Mouse (Mus musculus): ENCODE measurements around the gene AC134908.4. TPM values are rescaled to one million over a fixed set of nuclear protein-coding genes. Genes with fewer than 3 reads are reported as not detected.
"Not testable (repeated sequence)": the region's sequence is repeated elsewhere in the genome, so short reads cannot be mapped to it uniquely, and the experiment has no call there.

The AC134908.4 gene
- polyA plus RNA-seq, 1 experiment from 2014 or later: not detected

- H3K9ac ChIP-seq (ENCODE audit: low read depth, low read length): no peak overlapping the region
- ATAC-seq: no peak
- H3K27me3 ChIP-seq (replicated peaks; ENCODE audit: control insufficient read depth, insufficient read depth, low read length): no peaks in the 10 kb centered on the region
- whole genome bisulfite sequencing: 84% methylated on average over 6 of the region's 6 CpGs
- no peaks in the 10 kb centered on the region for H3K9me3 ChIP-seq (ENCODE audit: control insufficient read depth, low read length)
- peaks cover 3% of the 10 kb centered on the region; the same call in 1 of the 2 replicates for H3K4me1 ChIP-seq (ENCODE audit: control insufficient read depth, insufficient read depth, low read length)
- H3K4me3 ChIP-seq (ENCODE audit: low read length): no peak overlapping the region
- no peak overlapping the region for H3K27ac ChIP-seq (ENCODE audit: low read length)
- H3K4me2 ChIP-seq (ENCODE audit: low read depth, low read length): no peak overlapping the region
- H3K36me3 ChIP-seq (ENCODE audit: control insufficient read depth, insufficient read depth, low read length): no peaks in the 10 kb centered on the region
These were observed 46.1 kb downstream of the AC134908.4 start for GRCm38 (mm10) chr17:25749314-25749713.

- Histone ChIP-seq H3K27me3 (replicated peaks; ENCODE audit: control insufficient read depth, insufficient read depth, low read length) (no peaks in the 10 kb centered on the region), H3K4me3 (ENCODE audit: low read length) (no peak overlapping the region), H3K4me1 (ENCODE audit: control insufficient read depth, insufficient read depth, low read length) (peaks cover 3% of the 10 kb centered on the region; the same call in 1 of the 2 replicates), H3K27ac (ENCODE audit: low read length) (no peak overlapping the region), H3K36me3 (ENCODE audit: control insufficient read depth, insufficient read depth, low read length) (no peaks in the 10 kb centered on the region), H3K4me2 (ENCODE audit: low read depth, low read length) (no peak overlapping the region), H3K9ac (ENCODE audit: low read depth, low read length) (no peak overlapping the region), H3K9me3 (ENCODE audit: control insufficient read depth, low read length) (no peaks in the 10 kb centered on the region)
- 90% methylated on average over 4 of the region's 4 CpGs for WGBS
- no peak for ATAC-seq
These were observed 47.2 kb downstream of the AC134908.4 start for GRCm38 (mm10) chr17:25748238-25748637.

DNA sequence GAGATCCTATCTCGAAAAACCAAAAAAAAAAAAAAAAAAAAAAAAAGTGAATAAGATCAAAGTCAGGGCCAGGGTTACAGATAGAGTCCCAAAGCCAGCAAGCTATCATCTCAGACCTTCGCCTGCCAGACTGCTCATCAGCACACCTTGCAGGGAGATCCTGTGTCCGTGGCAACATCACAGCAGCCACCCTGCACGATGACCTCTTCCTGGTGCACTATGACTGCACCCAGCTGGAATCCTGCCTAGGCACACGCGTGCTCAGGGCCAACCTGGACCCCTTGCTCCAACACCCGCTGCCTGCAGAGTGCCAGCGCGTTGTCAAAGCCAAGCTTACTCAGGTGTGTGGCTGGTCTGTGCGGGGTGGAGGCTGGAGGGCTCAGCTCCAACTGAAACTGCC lies 51.1 kb downstream of the AC134908.4 start:
- WGBS: 76% methylated on average over 10 of the region's 10 CpGs
- Histone ChIP-seq H3K4me3 (ENCODE audit: low read length) (no peak overlapping the region), H3K36me3 (ENCODE audit: control insufficient read depth, insufficient read depth, low read length) (no peaks in the 10 kb centered on the region), H3K27ac (ENCODE audit: low read length) (no peak overlapping the region), H3K4me1 (ENCODE audit: control insufficient read depth, insufficient read depth, low read length) (no peaks in the 10 kb centered on the region), H3K9me3 (ENCODE audit: control insufficient read depth, low read length) (no peaks in the 10 kb centered on the region), H3K27me3 (replicated peaks; ENCODE audit: control insufficient read depth, insufficient read depth, low read length) (no peaks in the 10 kb centered on the region), H3K9ac (ENCODE audit: low read depth, low read length) (no peak overlapping the region), H3K4me2 (ENCODE audit: low read depth, low read length) (no peak overlapping the region)
- no peak for ATAC-seq

GRCm38 (mm10) chr17:25743831-25744230 lies 51.6 kb downstream of the AC134908.4 start:
- Histone ChIP-seq H3K9me3 (ENCODE audit: control insufficient read depth, low read length) (no peaks in the 10 kb centered on the region), H3K4me3 (ENCODE audit: low read length) (no peak overlapping the region), H3K27ac (ENCODE audit: low read length) (no peak overlapping the region), H3K36me3 (ENCODE audit: control insufficient read depth, insufficient read depth, low read length) (no peaks in the 10 kb centered on the region), H3K27me3 (replicated peaks; ENCODE audit: control insufficient read depth, insufficient read depth, low read length) (no peaks in the 10 kb centered on the region), H3K9ac (ENCODE audit: low read depth, low read length) (no peak overlapping the region), H3K4me1 (ENCODE audit: control insufficient read depth, insufficient read depth, low read length) (no peaks in the 10 kb centered on the region), H3K4me2 (ENCODE audit: low read depth, low read length) (no peak overlapping the region)
- ATAC-seq: no peak
- 90% methylated on average over 9 of the region's 9 CpGs for WGBS

DNA sequence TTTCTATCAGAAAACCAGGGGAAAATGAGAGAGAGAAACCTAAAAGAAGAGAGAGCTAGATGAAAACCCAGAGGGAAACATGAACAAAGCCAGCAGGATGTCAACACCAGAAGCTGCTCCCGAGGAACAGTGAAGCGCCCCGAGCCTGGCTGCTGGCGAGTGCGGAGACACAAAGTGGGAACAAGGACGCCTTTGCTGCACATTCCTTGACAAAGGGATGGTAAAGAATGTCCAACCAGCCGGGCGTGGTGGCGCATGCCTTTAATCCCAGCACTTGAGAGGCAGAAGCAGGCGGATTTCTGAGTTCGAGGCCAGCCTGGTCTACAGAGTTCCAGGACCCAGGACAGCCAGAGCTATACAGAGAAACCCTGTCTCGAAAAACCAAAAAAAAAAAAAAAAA lies 54.0 kb downstream of the AC134908.4 start:
- not testable (repeated sequence) for H3K4me2 ChIP-seq (ENCODE audit: low read depth, low read length); H3K27ac ChIP-seq (ENCODE audit: low read length); H3K9me3 ChIP-seq (ENCODE audit: control insufficient read depth, low read length); H3K27me3 ChIP-seq (replicated peaks; ENCODE audit: control insufficient read depth, insufficient read depth, low read length); H3K4me3 ChIP-seq (ENCODE audit: low read length); H3K4me1 ChIP-seq (ENCODE audit: control insufficient read depth, insufficient read depth, low read length); ATAC-seq; H3K9ac ChIP-seq (ENCODE audit: low read depth, low read length); H3K36me3 ChIP-seq (ENCODE audit: control insufficient read depth, insufficient read depth, low read length)
- 76% methylated on average over 12 of the region's 12 CpGs for WGBS

Small RNAs within 50 kb of the gene (microRNA-seq; reads per million reads assigned to microRNA genes)
- not detected for gene Gm25083
- gene Mir3082: not detected
- not detected for gene Mir6966

Other genes starting within 250 kb of the AC134908.4 start
- 3.6 and 4.3 TPM in 2 replicates for gene Sox8, start 225.0 kb downstream of the AC134908.4 start, polyA plus RNA-seq (2015; fragmentation: Nextera tagmentation; extraction: Ambion mirVana)
- 39.1 and 40.6 TPM in 2 replicates for gene Lmf1, start 216.6 kb downstream of the AC134908.4 start, polyA plus RNA-seq (2015; fragmentation: Nextera tagmentation; extraction: Ambion mirVana)
- gene Gng13, start 78.5 kb downstream of the AC134908.4 start, polyA plus RNA-seq (2015; fragmentation: Nextera tagmentation; extraction: Ambion mirVana): 1.9 TPM in 2 replicates
- gene Chtf18, start 68.2 kb downstream of the AC134908.4 start, polyA plus RNA-seq (2015; fragmentation: Nextera tagmentation; extraction: Ambion mirVana): 20.6 and 22.7 TPM in 2 replicates
- gene Rpusd1, start 68.0 kb downstream of the AC134908.4 start, polyA plus RNA-seq (2015; fragmentation: Nextera tagmentation; extraction: Ambion mirVana): 15.8 and 19.4 TPM in 2 replicates
- 0.05 TPM in 2 replicates for gene Mslnl, start 59.6 kb downstream of the AC134908.4 start, polyA plus RNA-seq (2015; fragmentation: Nextera tagmentation; extraction: Ambion mirVana)
- 27.7 and 33.3 TPM in 2 replicates for gene Msln, start 41.3 kb downstream of the AC134908.4 start, polyA plus RNA-seq (2015; fragmentation: Nextera tagmentation; extraction: Ambion mirVana)
- 33.6 and 34.6 TPM in 2 replicates for gene Narfl, start 21.9 kb downstream of the AC134908.4 start, polyA plus RNA-seq (2015; fragmentation: Nextera tagmentation; extraction: Ambion mirVana)
- 36.8 and 41.1 TPM in 2 replicates for gene Haghl, start 10.0 kb downstream of the AC134908.4 start, polyA plus RNA-seq (2015; fragmentation: Nextera tagmentation; extraction: Ambion mirVana)
- gene Ccdc78, start 9.1 kb downstream of the AC134908.4 start, polyA plus RNA-seq (2015; fragmentation: Nextera tagmentation; extraction: Ambion mirVana): 0.16 and 0.27 TPM in 2 replicates
- 111 and 112 TPM in 2 replicates for gene Fam173a, start 2.8 kb downstream of the AC134908.4 start, polyA plus RNA-seq (2015; fragmentation: Nextera tagmentation; extraction: Ambion mirVana)
- 34.6 and 37.0 TPM in 2 replicates for gene Metrn, start 1.5 kb upstream of the AC134908.4 start, polyA plus RNA-seq (2015; fragmentation: Nextera tagmentation; extraction: Ambion mirVana)
- gene Fbxl16, start 13.4 kb upstream of the AC134908.4 start, polyA plus RNA-seq (2015; fragmentation: Nextera tagmentation; extraction: Ambion mirVana): 2.2 and 2.4 TPM in 2 replicates
- 23.4 and 25.5 TPM in 2 replicates for gene Wdr24, start 28.0 kb upstream of the AC134908.4 start, polyA plus RNA-seq (2015; fragmentation: Nextera tagmentation; extraction: Ambion mirVana)
- gene Jmjd8, start 33.2 kb upstream of the AC134908.4 start, polyA plus RNA-seq (2015; fragmentation: Nextera tagmentation; extraction: Ambion mirVana): 50.1 and 50.9 TPM in 2 replicates
- 303 and 321 TPM in 2 replicates for gene Stub1, start 37.7 kb upstream of the AC134908.4 start, polyA plus RNA-seq (2015; fragmentation: Nextera tagmentation; extraction: Ambion mirVana)
- gene Rhbdl1, start 41.6 kb upstream of the AC134908.4 start, polyA plus RNA-seq (2015; fragmentation: Nextera tagmentation; extraction: Ambion mirVana): 1.6 and 2.0 TPM in 2 replicates
- 1.4 and 2.3 TPM in 2 replicates for gene Gm20683, start 46.1 kb upstream of the AC134908.4 start, polyA plus RNA-seq (2015; fragmentation: Nextera tagmentation; extraction: Ambion mirVana)
- gene Rhot2, start 49.2 kb upstream of the AC134908.4 start, polyA plus RNA-seq (2015; fragmentation: Nextera tagmentation; extraction: Ambion mirVana): 21.5 and 23.2 TPM in 2 replicates
- gene Wdr90, start 65.8 kb upstream of the AC134908.4 start, polyA plus RNA-seq (2015; fragmentation: Nextera tagmentation; extraction: Ambion mirVana): 11.3 and 11.9 TPM in 2 replicates
- 79.5 and 89.3 TPM in 2 replicates for gene Mcrip2, start 73.1 kb upstream of the AC134908.4 start, polyA plus RNA-seq (2015; fragmentation: Nextera tagmentation; extraction: Ambion mirVana)
- 61.0 and 66.9 TPM in 2 replicates for gene Mettl26, start 79.4 kb upstream of the AC134908.4 start, polyA plus RNA-seq (2015; fragmentation: Nextera tagmentation; extraction: Ambion mirVana)
- gene Wfikkn1, start 85.2 kb upstream of the AC134908.4 start, polyA plus RNA-seq (2015; fragmentation: Nextera tagmentation; extraction: Ambion mirVana): 0.16 and 0.55 TPM in 2 replicates
- gene Rab40c, start 124.1 kb upstream of the AC134908.4 start, polyA plus RNA-seq (2015; fragmentation: Nextera tagmentation; extraction: Ambion mirVana): 23.2 and 24.3 TPM in 2 replicates
- gene Pigq, start 149.3 kb upstream of the AC134908.4 start, polyA plus RNA-seq (2015; fragmentation: Nextera tagmentation; extraction: Ambion mirVana): 57.8 and 59.7 TPM in 2 replicates
- gene Nhlrc4, start 149.3 kb upstream of the AC134908.4 start, polyA plus RNA-seq (2015; fragmentation: Nextera tagmentation; extraction: Ambion mirVana): 0.73 TPM in 1 of 2 replicates, not detected in the other
- 0.21 and 0.22 TPM in 2 replicates for gene A930017K11Rik, start 156.9 kb upstream of the AC134908.4 start, polyA plus RNA-seq (2015; fragmentation: Nextera tagmentation; extraction: Ambion mirVana)
- gene Capn15, start 190.1 kb upstream of the AC134908.4 start, polyA plus RNA-seq (2015; fragmentation: Nextera tagmentation; extraction: Ambion mirVana): 22.3 and 24.5 TPM in 2 replicates